Mouse (Mus musculus) brown adipose tissue, adult 24 weeks (tissue): Measurements from ENCODE around the gene Ggt6. TPM values are rescaled to one million over a fixed set of nuclear protein-coding genes. Genes with fewer than 3 reads are reported as not detected.

Experiments used
- H3K27ac ChIP-seq: fragments of 200-500 bp; replicated peaks from 2 replicates; pipeline ENCODE4 v1.5.1; 2012; ENCODE audit warnings: low read depth, mild to moderate bottlenecking, low read length
- H3K4me1 ChIP-seq: fragments of 200-500 bp; 2 replicates; pipeline ENCODE4 v1.6.1; 2012; ENCODE audit warnings: low read length, mixed read lengths; ENCODE audit not compliant: control insufficient read depth, insufficient read depth, insufficient read length
- H3K4me3 ChIP-seq: fragments of 200-500 bp; 2 replicates; pipeline ENCODE4 v1.5.1; 2012; ENCODE audit warnings: low read depth, mild to moderate bottlenecking, low read length, moderate library complexity; ENCODE audit not compliant: insufficient read depth
- polyA plus RNA-seq: library from polyadenylated mRNA; stranded (reverse); fragments of >200 nt; gene quantifications from 2 replicates; pipeline ENCODE4 v1.2.4, GENCODE M21; 2012; ENCODE audit not compliant: missing spikeins, insufficient read depth, insufficient read length

Gene Ggt6
- polyA plus RNA-seq, 1 experiment = 0.99 TPM

DNA sequence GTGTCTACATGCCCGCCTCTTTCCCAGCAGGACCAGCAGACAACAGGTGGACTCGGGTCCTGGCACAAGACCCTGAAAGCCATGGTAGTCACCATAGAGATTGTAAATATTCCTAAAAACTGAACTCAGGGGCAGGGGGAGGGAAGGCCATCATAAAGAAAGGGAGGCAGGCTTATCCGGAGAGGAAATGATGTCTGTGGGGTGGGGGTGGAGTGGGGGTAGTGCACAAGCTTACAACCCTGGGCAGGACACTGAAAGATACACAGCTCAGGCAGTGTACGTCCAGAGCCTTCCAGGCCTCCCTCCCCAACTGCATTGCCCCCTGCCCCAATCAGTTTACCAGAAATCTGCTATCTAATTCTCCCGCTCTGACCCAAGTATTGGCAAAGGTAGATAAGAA, 51.8 kb downstream of the Ggt6 start:
- Histone ChIP-seq H3K4me3 (peak overlapping the region; percentile 69), H3K27ac (peak overlapping the region; percentile 39; the same call in 1 of the 2 replicates), H3K4me1 (peaks cover 18% of the 10 kb centered on the region)

DNA sequence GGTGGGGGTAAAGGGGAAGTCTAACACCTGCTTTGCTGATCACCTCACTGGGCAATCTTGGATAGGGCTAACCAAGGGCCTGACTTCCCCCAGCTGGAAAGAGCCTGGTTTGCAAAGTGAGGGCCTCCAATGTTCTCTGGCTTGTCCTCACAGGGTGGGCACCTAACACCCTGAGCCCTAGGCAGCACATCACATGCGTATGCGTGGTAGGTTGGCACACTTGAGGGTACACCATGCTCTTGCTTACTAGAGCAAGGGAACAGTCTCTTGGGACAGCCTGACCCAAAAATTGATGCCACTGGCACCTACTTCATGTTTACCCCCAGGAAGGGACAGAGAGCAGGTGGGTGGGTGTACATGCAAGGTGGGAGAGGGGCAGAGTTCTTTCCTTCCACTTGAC, 52.4 kb downstream of the Ggt6 start:
- Histone ChIP-seq H3K4me1 (peaks cover 12% of the 10 kb centered on the region), H3K27ac (peak overlapping the region; percentile 39), H3K4me3 (peak overlapping the region; percentile 69)

Other genes with a start within 250 kb of the Ggt6 start
- not detected in 2 replicates for gene Gm43951, start 228.7 kb upstream of the Ggt6 start, polyA plus RNA-seq
- gene 4933427D14Rik, start 228.1 kb upstream of the Ggt6 start, polyA plus RNA-seq = 1.5 and 2.2 TPM in 2 replicates
- 114 and 144 TPM in 2 replicates for gene Txndc17, start 228.0 kb upstream of the Ggt6 start, polyA plus RNA-seq
- 16.0 and 16.1 TPM in 2 replicates for gene Med31, start 219.9 kb upstream of the Ggt6 start, polyA plus RNA-seq
- gene Slc13a5, start 168.3 kb upstream of the Ggt6 start, polyA plus RNA-seq = not detected in 2 replicates
- 12.7 and 17.7 TPM in 2 replicates for gene Xaf1, start 133.9 kb upstream of the Ggt6 start, polyA plus RNA-seq
- gene Fbxo39, start 121.1 kb upstream of the Ggt6 start, polyA plus RNA-seq = not detected in 2 replicates
- gene Tekt1, start 73.1 kb upstream of the Ggt6 start, polyA plus RNA-seq = not detected in 2 replicates
- gene Smtnl2, start 23.8 kb upstream of the Ggt6 start, polyA plus RNA-seq = 8.2 and 14.4 TPM in 2 replicates
- 23.2 and 24.3 TPM in 2 replicates for gene Mybbp1a, start 5.8 kb downstream of the Ggt6 start, polyA plus RNA-seq
- gene Spns2, start 54.4 kb downstream of the Ggt6 start, polyA plus RNA-seq = 3.2 and 3.5 TPM in 2 replicates
- not detected in 2 replicates for gene Spns3, start 115.0 kb downstream of the Ggt6 start, polyA plus RNA-seq
- gene Ube2g1, start 171.8 kb downstream of the Ggt6 start, polyA plus RNA-seq = 22.8 and 29.9 TPM in 2 replicates